Mouse (Mus musculus): ENCODE results near the gene Lrp2.

GRCm38 (mm10) chr2:69379801-69380200 lies 206.1 kb downstream of the Lrp2 start:
- TF ChIP-seq POLR2A (IDR thresholded peaks at IDR 0.05; ENCODE audit: insufficient read length, low read depth) (no peak), TCF12 (IDR thresholded peaks at IDR 0.05; ENCODE audit: insufficient read depth, poor library complexity, severe bottlenecking) (no peak), USF1 (IDR thresholded peaks at IDR 0.05; ENCODE audit: low read depth) (no peak), MYOG (IDR thresholded peaks at IDR 0.05; ENCODE audit: control insufficient read depth in 1 of 3, insufficient read depth in 1 of 3, insufficient read length in 2 of 3, low read depth in 2 of 3) (no peak), POLR2AphosphoS2 (IDR thresholded peaks at IDR 0.05; ENCODE audit: insufficient read length, low read depth) (no peak), CEBPB (IDR thresholded peaks at IDR 0.05; ENCODE audit: insufficient read depth, poor library complexity, severe bottlenecking) (no peak), MAX (IDR thresholded peaks at IDR 0.05; ENCODE audit: low read depth) (no peak), MYOD1 (IDR thresholded peaks at IDR 0.05; ENCODE audit: control insufficient read depth in 1 of 3, insufficient read length in 2 of 3, low read depth in 2 of 3) (no peak), TCF3 (IDR thresholded peaks at IDR 0.05; ENCODE audit: insufficient read length, low read depth) (no peak), SRF (IDR thresholded peaks at IDR 0.05; ENCODE audit: control insufficient read depth, insufficient read length, low read depth) (no peak), E2F4 (IDR thresholded peaks at IDR 0.05; ENCODE audit: insufficient read depth) (no peak), REST (IDR thresholded peaks at IDR 0.05; ENCODE audit: insufficient read depth, insufficient read length) (no peak)
